Mouse (Mus musculus) limb, embryonic 14.5 days (tissue): ENCODE measurements around the gene Ssr1. TPM values are rescaled to one million over a fixed set of nuclear protein-coding genes. Genes with fewer than 3 reads are reported as not detected.

Source experiments
- ATAC-seq: fragments of 200-750 bp; cut with Nextera tagmentation; 2 replicates; pipeline ENCODE4 v1.8.0; 2017; ENCODE audit warnings: low read depth, moderate number of reproducible peaks, moderate TSS enrichment; ENCODE audit not compliant: low FRiP score
- DNase-seq: peaks from one replicate; pipeline ENCODE4 v3.0.0-alpha.2; 2015; ENCODE audit warnings: low spot score
- H3K27ac ChIP-seq: fragments of 300-500 bp; sonication (generic); replicated peaks from 2 replicates; pipeline ENCODE4 v1.5.1; 2014; ENCODE audit warnings: low read depth, mild to moderate bottlenecking, low read length, moderate library complexity, mixed read lengths
- H3K27me3 ChIP-seq: fragments of 300-500 bp; sonication (generic); 2 replicates; pipeline ENCODE4 v1.6.1; 2014; ENCODE audit warnings: low read length, mixed read lengths; ENCODE audit not compliant: control insufficient read depth, insufficient read depth
- H3K36me3 ChIP-seq: fragments of 300-500 bp; sonication (generic); 2 replicates; pipeline ENCODE4 v1.6.1; 2014; ENCODE audit warnings: mild to moderate bottlenecking, low read length, moderate library complexity, mixed read lengths; ENCODE audit not compliant: control insufficient read depth, insufficient read depth
- H3K4me1 ChIP-seq: fragments of 300-500 bp; sonication (generic); 2 replicates; pipeline ENCODE4 v1.6.1; 2014; ENCODE audit warnings: antibody characterized with exemption, low read length, mixed read lengths; ENCODE audit not compliant: control insufficient read depth, insufficient read depth
- H3K4me2 ChIP-seq: fragments of 300-500 bp; sonication (generic); replicated peaks from 2 replicates; pipeline ENCODE4 v1.6.1; 2014; ENCODE audit warnings: low read depth, mild to moderate bottlenecking, low read length, moderate library complexity; ENCODE audit not compliant: severe bottlenecking
- H3K4me3 ChIP-seq: fragments of 300-500 bp; sonication (generic); replicated peaks from 2 replicates; pipeline ENCODE4 v1.5.1; 2014; ENCODE audit warnings: low read length
- H3K9ac ChIP-seq: fragments of 300-500 bp; sonication (generic); 2 replicates; pipeline ENCODE4 v1.6.1; 2014; ENCODE audit warnings: mild to moderate bottlenecking, low read depth, low read length, moderate library complexity; ENCODE audit not compliant: severe bottlenecking
- H3K9me3 ChIP-seq: fragments of 300-500 bp; sonication (generic); 2 replicates; pipeline ENCODE4 v1.6.1; 2016; ENCODE audit warnings: low read length; ENCODE audit not compliant: control insufficient read depth
- POLR2A ChIP-seq: fragments of 200-500 bp; IDR thresholded peaks from 2 replicates; pipeline ENCODE4 v1.8.0; 2012; ENCODE audit warnings: inconsistent platforms, mild to moderate bottlenecking, moderate library complexity, borderline replicate concordance; ENCODE audit not compliant: insufficient read depth, insufficient read length; ENCODE audit errors: extremely low read depth
- WGBS: fragments of 180-500 bp; shearing (Covaris S2); extraction: QIAGEN DNeasy Blood & Tissue Kit; methylation state at CpG from one replicate; pipeline ENCODE4 v1.1.7; 2014; 5-methylcytosine and 5-hydroxymethylcytosine counted together
- polyA plus RNA-seq, 2 experiments: library from polyadenylated mRNA; depleted of rRNA in 1 of 2; stranded (reverse) in 1 of 2; unstranded in 1 of 2; fragments of >200 nt; fragmentation: Nextera tagmentation in 1 of 2; extraction: Ambion mirVana in 1 of 2; gene quantifications; 2 replicates each; pipeline versions ENCODE4 v1.2.1 to v1.2.3; 2012 to 2014

The Ssr1 gene
- polyA plus RNA-seq, 2 experiments: 36.2 to 137 TPM

DNA sequence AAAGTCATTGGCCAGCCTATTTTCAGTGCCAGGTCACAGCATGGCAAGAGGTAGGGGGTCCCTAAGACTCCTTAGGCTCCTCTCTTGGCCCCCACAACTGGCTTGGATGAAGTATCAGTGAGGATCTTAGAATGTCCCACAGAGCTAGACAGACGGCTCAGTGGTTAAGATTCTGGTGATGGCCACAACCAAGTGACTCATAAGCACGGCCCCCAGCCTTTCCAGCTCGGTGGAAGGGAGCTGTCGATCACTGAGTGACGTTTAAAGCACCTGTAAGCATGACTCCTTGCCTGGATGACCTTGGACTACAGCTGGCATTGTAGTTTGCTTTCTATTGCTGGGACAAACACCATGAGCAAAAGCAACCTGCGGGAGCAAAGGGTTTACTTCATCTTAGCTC, 41.0 kb downstream of the Ssr1 start:
- Histone ChIP-seq H3K9ac (no peak overlapping the region), H3K9me3 (no peaks in the 10 kb centered on the region), H3K4me3 (no peak overlapping the region), H3K27ac (no peak overlapping the region), H3K27me3 (no peaks in the 10 kb centered on the region), H3K36me3 (peaks cover 36% of the 10 kb centered on the region), H3K4me1 (no peaks in the 10 kb centered on the region), H3K4me2 (no peak overlapping the region)
- no peak for DNase-seq
- TF ChIP-seq POLR2A: no peak
- no peak for ATAC-seq
- 78% methylated on average over 6 of the region's 6 CpGs for WGBS

DNA sequence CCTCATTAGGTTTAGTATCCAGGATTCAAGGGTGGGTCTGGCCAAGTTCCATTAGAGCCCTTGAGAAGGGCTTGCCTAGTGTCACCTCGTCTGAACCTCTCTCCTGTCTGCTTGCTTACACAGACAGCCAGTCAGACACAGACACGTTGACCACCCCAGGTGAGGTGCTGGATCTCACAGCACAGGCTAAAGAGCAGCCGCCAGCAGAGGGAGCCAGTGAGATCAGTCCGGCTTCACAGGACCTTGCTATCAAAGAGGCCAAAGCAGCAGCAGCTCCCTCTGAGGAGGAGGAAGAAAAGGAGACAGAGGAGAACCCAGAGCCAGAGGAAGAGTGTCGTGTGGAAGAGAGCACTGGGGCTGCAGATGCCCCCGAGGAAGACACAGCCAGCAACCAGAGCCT, 47.3 kb downstream of the Ssr1 start:
- no peak overlapping the region for H3K4me2 ChIP-seq
- no peak for TF ChIP-seq POLR2A
- peaks cover 17% of the 10 kb centered on the region; the same call in 1 of the 2 replicates for H3K4me1 ChIP-seq
- 19% methylated on average over 6 of the region's 6 CpGs for WGBS
- peak; percentile 27; the same call in 1 of the 2 replicates for ATAC-seq
- H3K9me3 ChIP-seq: no peaks in the 10 kb centered on the region
- H3K9ac ChIP-seq: no peak overlapping the region
- no peaks in the 10 kb centered on the region for H3K27me3 ChIP-seq
- no peak overlapping the region for H3K27ac ChIP-seq
- peak; percentile 71 for DNase-seq
- peaks cover 52% of the 10 kb centered on the region for H3K36me3 ChIP-seq
- no peak overlapping the region for H3K4me3 ChIP-seq

DNA sequence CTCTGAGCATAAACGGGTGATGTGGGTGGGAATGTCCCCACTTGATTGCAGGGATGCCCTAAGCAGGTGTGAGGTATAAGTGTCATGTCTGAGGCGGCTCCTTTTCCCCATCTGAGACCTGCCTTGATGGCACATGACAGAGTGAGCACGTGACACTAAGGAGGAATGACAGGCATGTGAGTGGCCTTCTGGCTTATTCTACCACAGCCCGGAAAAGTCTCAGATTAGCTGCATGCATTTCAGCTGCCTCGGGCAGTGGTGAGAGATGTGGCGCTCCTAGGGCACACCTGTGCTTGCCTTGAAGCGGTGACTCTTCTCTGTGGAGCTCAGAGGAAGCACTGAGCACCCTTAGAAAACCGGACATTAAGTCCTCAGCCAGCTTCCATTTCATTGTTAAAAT, 48.6 kb downstream of the Ssr1 start:
- peaks cover 48% of the 10 kb centered on the region for H3K36me3 ChIP-seq
- 74% methylated on average over 8 of the region's 8 CpGs for WGBS
- no peak overlapping the region for H3K4me3 ChIP-seq
- no peaks in the 10 kb centered on the region for H3K9me3 ChIP-seq
- peaks cover 17% of the 10 kb centered on the region; the same call in 1 of the 2 replicates for H3K4me1 ChIP-seq
- no peak overlapping the region for H3K27ac ChIP-seq
- ATAC-seq (no peak; the same call in 1 of the 2 replicates), DNase-seq (no peak)
- H3K9ac ChIP-seq: no peak overlapping the region
- no peak for TF ChIP-seq POLR2A
- no peak overlapping the region for H3K4me2 ChIP-seq
- no peaks in the 10 kb centered on the region for H3K27me3 ChIP-seq

DNA sequence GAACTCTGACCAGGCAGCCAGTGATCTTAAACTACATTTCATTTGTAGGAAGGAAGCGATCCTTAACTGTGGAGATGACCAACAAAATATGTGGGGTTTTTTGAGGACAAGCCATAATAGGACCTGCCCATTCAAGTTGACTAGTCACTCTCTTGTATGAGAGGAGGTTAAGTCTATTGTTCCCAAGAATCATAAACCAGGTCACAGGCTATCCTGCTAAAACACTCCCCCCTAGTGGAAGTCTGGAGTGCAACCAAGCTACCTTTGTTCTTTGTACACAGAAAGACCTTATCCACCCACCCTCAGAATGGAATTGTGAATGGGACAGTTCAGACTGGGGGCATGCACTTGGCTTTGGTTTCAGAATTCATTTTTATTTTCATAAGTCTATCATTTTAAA, 49.7 kb downstream of the Ssr1 start:
- ATAC-seq: no peak
- Histone ChIP-seq H3K27me3 (no peaks in the 10 kb centered on the region), H3K9ac (no peak overlapping the region), H3K4me3 (no peak overlapping the region), H3K4me2 (no peak overlapping the region), H3K9me3 (no peaks in the 10 kb centered on the region), H3K4me1 (peaks cover 17% of the 10 kb centered on the region; the same call in 1 of the 2 replicates), H3K27ac (no peak overlapping the region), H3K36me3 (peaks cover 38% of the 10 kb centered on the region)
- 74% methylated on average over 1 of the region's 1 CpGs for WGBS
- peak; percentile 74 for DNase-seq
- TF ChIP-seq POLR2A: no peak

DNA sequence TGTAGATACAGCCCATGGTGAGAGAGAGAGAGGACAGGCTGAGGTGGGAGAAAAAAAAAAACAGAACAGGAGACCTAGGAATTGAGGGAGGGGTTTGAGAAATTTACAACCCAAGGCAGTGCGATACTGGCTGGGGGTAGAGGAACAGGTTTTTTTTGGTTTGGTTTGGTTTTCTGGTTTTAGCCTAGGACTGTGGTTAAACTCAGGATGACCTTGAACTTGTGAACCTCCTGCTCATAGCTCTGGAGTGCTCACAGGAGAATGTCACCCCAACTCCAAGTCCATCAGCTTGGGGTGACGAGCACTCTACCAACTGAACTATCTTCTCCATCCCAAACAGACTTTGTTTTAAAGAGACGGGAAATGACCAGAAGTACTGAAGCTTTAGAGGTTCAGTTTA, 50.6 kb downstream of the Ssr1 start:
- ATAC-seq (no peak), DNase-seq (no peak)
- Histone ChIP-seq H3K4me2 (no peak overlapping the region), H3K9me3 (no peaks in the 10 kb centered on the region), H3K36me3 (peaks cover 33% of the 10 kb centered on the region), H3K4me1 (peaks cover 17% of the 10 kb centered on the region; the same call in 1 of the 2 replicates), H3K27ac (0 out of 2 replicates have a peak overlapping the region, but pooled peaks have one; percentile 16), H3K9ac (no peak overlapping the region), H3K4me3 (no peak overlapping the region), H3K27me3 (no peaks in the 10 kb centered on the region)
- 78% methylated on average over 3 of the region's 3 CpGs for WGBS
- no peak for TF ChIP-seq POLR2A
